8 mouse cellular contexts compared by ENCODE assay signal in genomic region chr15:81191303-81191702, GRCm38 (mm10). TPM values are rescaled to one million over a fixed set of nuclear protein-coding genes. Genes with fewer than 3 reads are reported as not detected.
DNase-seq lines count a peak whose midpoint lies in the region; ATAC-seq and TF ChIP-seq lines count a peak whose summit lies in the region.

No protein-coding gene starts in this region.

- ATAC-seq in heart, embryonic 15.5 days (replicated peaks; ENCODE audit: insufficient number of reproducible peaks, insufficient read depth, low FRiP score, low read depth) = no peak
- ATAC-seq in forebrain, embryonic 13.5 days = no peak
- no peak for ATAC-seq in liver, embryonic 15.5 days (ENCODE audit: insufficient read depth)
- ATAC-seq in erythroid progenitor cell, adult 5-6 weeks (replicated peaks; ENCODE audit: low FRiP score, poor library complexity, severe bottlenecking) = no peak
- no peak for ATAC-seq in megakaryocyte-erythroid progenitor cell, adult 5-6 weeks (replicated peaks; ENCODE audit: low FRiP score, low TSS enrichment, poor library complexity, severe bottlenecking)

- peak overlapping the region; percentile 67 for H3K4me2 ChIP-seq in heart, embryonic 15.5 days
- H3K4me2 ChIP-seq in forebrain, embryonic 13.5 days = peak overlapping the region; percentile 69
- H3K4me2 ChIP-seq in liver, embryonic 15.5 days = peak overlapping the region; percentile 98

- no peaks in the 10 kb centered on the region for H3K36me3 ChIP-seq in heart, embryonic 15.5 days
- peaks cover 16% of the 10 kb centered on the region; the same call in 1 of the 2 replicates for H3K36me3 ChIP-seq in E14TG2a.4 (ENCODE audit: insufficient read depth, low read length)
- peaks cover 7% of the 10 kb centered on the region for H3K36me3 ChIP-seq in forebrain, embryonic 13.5 days (ENCODE audit: poor library complexity, severe bottlenecking)
- H3K36me3 ChIP-seq in liver, embryonic 15.5 days (replicated peaks) = no peaks in the 10 kb centered on the region

- peak overlapping the region; percentile 94 for H3K4me3 ChIP-seq in heart, embryonic 15.5 days
- H3K4me3 ChIP-seq in E14TG2a.4 (replicated peaks; ENCODE audit: low read length) = peak overlapping the region; percentile 97
- H3K4me3 ChIP-seq in forebrain, embryonic 13.5 days = peak overlapping the region; percentile 98
- H3K4me3 ChIP-seq in liver, embryonic 15.5 days (replicated peaks) = peak overlapping the region; percentile 72

- H3K4me1 ChIP-seq in heart, embryonic 15.5 days (replicated peaks) = peaks cover 19% of the 10 kb centered on the region
- H3K4me1 ChIP-seq in E14TG2a.4 (replicated peaks; ENCODE audit: low read depth, low read length) = peaks cover 24% of the 10 kb centered on the region
- peaks cover 22% of the 10 kb centered on the region for H3K4me1 ChIP-seq in forebrain, embryonic 13.5 days
- H3K4me1 ChIP-seq in liver, embryonic 15.5 days (replicated peaks) = peaks cover 30% of the 10 kb centered on the region

- no peaks in the 10 kb centered on the region for H3K9me3 ChIP-seq in heart, embryonic 15.5 days (replicated peaks)
- no peaks in the 10 kb centered on the region for H3K9me3 ChIP-seq in E14TG2a.4 (ENCODE audit: low read length)
- H3K9me3 ChIP-seq in forebrain, embryonic 13.5 days (replicated peaks) = no peaks in the 10 kb centered on the region
- no peaks in the 10 kb centered on the region for H3K9me3 ChIP-seq in liver, embryonic 15.5 days (replicated peaks)

- no peak for TF ChIP-seq CTCF in E14TG2a.4 (conservative IDR thresholded peaks at IDR 0.05; ENCODE audit: low read length)

- no peak for DNase-seq in heart, adult 11 months
- no peak for DNase-seq in kidney, adult 18-20 months

- 28% methylated on average over 9 of the region's 9 CpGs for WGBS in heart, embryonic 15.5 days
- 23% methylated on average over 9 of the region's 9 CpGs for WGBS in forebrain, embryonic 13.5 days
- WGBS in liver, embryonic 15.5 days (ENCODE audit: insufficient replicate concordance) = 25% methylated on average over 9 of the region's 9 CpGs

- H3K9ac ChIP-seq in heart, embryonic 15.5 days = peak overlapping the region; percentile 69
- peak overlapping the region; percentile 74 for H3K9ac ChIP-seq in forebrain, embryonic 13.5 days
- peak overlapping the region; percentile 43 for H3K9ac ChIP-seq in liver, embryonic 15.5 days

- no peaks in the 10 kb centered on the region for H3K27me3 ChIP-seq in heart, embryonic 15.5 days
- no peaks in the 10 kb centered on the region for H3K27me3 ChIP-seq in E14TG2a.4 (ENCODE audit: insufficient read depth, low read length)
- H3K27me3 ChIP-seq in forebrain, embryonic 13.5 days = no peaks in the 10 kb centered on the region
- no peaks in the 10 kb centered on the region for H3K27me3 ChIP-seq in liver, embryonic 15.5 days

- peak overlapping the region; percentile 73 for H3K27ac ChIP-seq in heart, embryonic 15.5 days
- H3K27ac ChIP-seq in forebrain, embryonic 13.5 days = peak overlapping the region; percentile 25; the same call in 1 of the 2 replicates
- peak overlapping the region; percentile 54; the same call in 1 of the 2 replicates for H3K27ac ChIP-seq in liver, embryonic 15.5 days (replicated peaks)

RNA-seq across cellular contexts. Expression of gene Mrtfa, which starts 0.7 kb away (rescaled TPM):
- polyA plus RNA-seq in heart, embryonic 15.5 days (2015; fragmentation: Nextera tagmentation; extraction: Ambion mirVana) = 11.4 and 19.0 TPM in 2 replicates
- 21.2 and 23.4 TPM in 2 replicates for polyA plus RNA-seq in forebrain, embryonic 13.5 days (2015; fragmentation: Nextera tagmentation; extraction: Ambion mirVana)
- 5.3 and 5.9 TPM in 2 replicates for polyA plus RNA-seq in liver, embryonic 15.5 days (2015; fragmentation: Nextera tagmentation; extraction: Ambion mirVana)
- 11.5 and 14.3 TPM in 2 replicates for total RNA-seq in erythroid progenitor cell, adult 5-6 weeks (2015; ENCODE audit: low replicate concordance)
- total RNA-seq in erythroid progenitor cell, adult 5-6 weeks (2017; ENCODE audit: low replicate concordance) = 3.5 and 9.0 TPM in 2 replicates
- 21.2 and 23.5 TPM in 2 replicates for total RNA-seq in megakaryocyte-erythroid progenitor cell, adult 5-6 weeks (2014; fragmentation: Nextera tagmentation)
- total RNA-seq in megakaryocyte-erythroid progenitor cell, adult 5-6 weeks (2017) = 2.5 and 3.7 TPM in 2 replicates

RNA-seq across cellular contexts. Expression of gene Mchr1, which starts 44.0 kb away (rescaled TPM):
- 0.13 and 0.22 TPM in 2 replicates for polyA plus RNA-seq in heart, embryonic 15.5 days (2015; fragmentation: Nextera tagmentation; extraction: Ambion mirVana)
- 0.87 and 0.92 TPM in 2 replicates for polyA plus RNA-seq in forebrain, embryonic 13.5 days (2015; fragmentation: Nextera tagmentation; extraction: Ambion mirVana)
- polyA plus RNA-seq in liver, embryonic 15.5 days (2015; fragmentation: Nextera tagmentation; extraction: Ambion mirVana) = 0.07 and 0.08 TPM in 2 replicates
- not detected in 2 replicates for total RNA-seq in erythroid progenitor cell, adult 5-6 weeks (2015; ENCODE audit: low replicate concordance)
- total RNA-seq in erythroid progenitor cell, adult 5-6 weeks (2017; ENCODE audit: low replicate concordance) = not detected in 2 replicates
- total RNA-seq in megakaryocyte-erythroid progenitor cell, adult 5-6 weeks (2014; fragmentation: Nextera tagmentation) = not detected in 2 replicates
- not detected in 2 replicates for total RNA-seq in megakaryocyte-erythroid progenitor cell, adult 5-6 weeks (2017)
